Mouse (Mus musculus) ZHBTc4 (cell line): Measurements from ENCODE around the gene Olfr703.

ENCODE experiments used
- DNase-seq: peaks from one replicate; pipeline ENCODE4 v3.0.0-alpha.2; 2011; ENCODE audit warnings: low read depth, low spot score

Olfr703 gene

DNA sequence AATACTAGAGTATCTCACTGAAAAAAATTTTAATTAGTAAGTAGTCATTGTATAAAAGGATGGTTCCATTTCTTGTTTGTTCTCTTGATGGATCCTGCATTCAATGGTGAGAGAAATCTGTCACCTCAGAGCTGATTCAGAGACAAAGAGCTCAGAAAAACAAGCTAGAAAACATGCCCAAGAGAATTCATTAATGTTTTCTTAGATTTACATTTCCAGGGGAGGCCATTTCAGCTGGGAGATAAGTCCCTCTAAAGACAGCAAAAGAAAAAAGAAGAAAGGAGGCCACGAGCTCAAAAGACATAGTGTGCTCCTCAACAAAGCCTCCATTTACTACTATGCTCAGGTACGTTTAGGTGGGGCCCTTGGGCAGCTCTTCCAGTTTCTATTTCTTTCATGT lies at the start of gene Olfr703:
TSS of gene Olfr703 (plus strand) at position 301 of the 400 bp plus-strand sequence.
- DNase-seq = no peak

DNA sequence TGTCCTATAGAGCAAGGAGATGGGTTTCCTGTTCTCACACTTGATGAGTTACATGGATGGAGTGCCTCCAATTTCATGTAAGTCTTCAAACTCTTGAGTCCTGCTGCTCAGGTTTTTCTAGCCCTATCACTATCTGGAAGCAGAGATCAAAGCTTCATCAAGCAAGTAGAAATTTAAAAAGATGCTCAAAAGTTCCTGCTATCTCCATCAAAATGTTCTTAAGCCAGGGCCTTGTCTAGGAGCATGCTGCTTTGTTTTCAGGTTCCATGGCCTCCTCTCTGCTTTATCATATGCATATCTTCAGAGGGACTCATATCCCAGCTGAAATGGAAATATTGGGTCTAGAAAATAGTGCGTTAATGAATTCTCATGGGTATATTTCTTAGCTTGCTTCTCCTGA lies 34.4 kb upstream of the Olfr703 start, which contains the start of gene Olfr700:
TSS of gene Olfr700 (minus strand) at position 101 of the 400 bp plus-strand sequence.
- no peak for DNase-seq

- no peak for DNase-seq
These were observed 29.3 kb upstream of the Olfr703 start, which contains the start of gene Olfr701 for GRCm38 (mm10) chr7:106813829-106814228. Gene Olfr701, plus strand, starts transcription at chr7:106814129.

- peak; percentile 28 for DNase-seq
These were observed 27.4 kb upstream of the Olfr703 start for GRCm38 (mm10) chr7:106815775-106816174.

DNA sequence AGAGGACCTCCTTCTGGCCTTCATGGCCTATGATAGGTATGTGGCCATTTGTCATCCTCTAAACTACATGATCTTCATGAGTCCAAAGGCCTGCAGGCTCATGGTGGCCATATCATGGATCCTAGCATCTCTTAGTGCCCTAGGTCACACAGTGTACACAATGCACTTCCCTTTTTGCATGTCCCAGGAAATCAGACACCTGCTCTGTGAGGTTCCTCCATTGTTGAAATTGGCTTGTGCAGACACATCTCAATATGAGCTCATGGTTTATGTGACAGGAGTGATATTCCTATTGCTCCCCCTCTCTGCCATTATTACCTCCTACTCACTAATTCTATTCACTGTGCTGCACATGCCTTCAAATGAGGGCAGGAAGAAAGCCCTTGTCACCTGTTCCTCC lies 24.7 kb upstream of the Olfr703 start:
- no peak for DNase-seq

DNA sequence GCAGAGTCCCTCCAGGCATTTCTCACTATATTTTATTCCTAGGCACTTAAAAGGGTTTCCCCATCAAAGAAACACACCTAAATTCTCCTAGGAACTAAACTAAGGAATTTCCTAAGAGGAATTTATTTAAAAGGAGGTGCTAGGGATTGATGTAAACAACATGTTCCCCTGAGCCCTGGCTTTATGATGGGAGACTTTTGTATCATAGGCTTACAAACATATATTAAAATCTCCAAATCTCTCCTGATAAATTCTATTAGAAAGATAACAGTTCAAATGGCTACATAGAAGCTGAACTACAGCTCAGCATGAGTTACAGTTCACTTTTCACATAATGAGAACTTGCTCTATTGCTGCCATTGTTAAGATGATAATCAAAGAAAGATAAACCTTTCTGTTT lies 9.4 kb upstream of the Olfr703 start, which contains the start of gene Olfr702:
TSS of gene Olfr702 (minus strand) at position 101 of the 400 bp plus-strand sequence.
- no peak for DNase-seq

GRCm38 (mm10) chr7:106862885-106863284 lies 19.7 kb downstream of the Olfr703 start, which contains the start of gene Olfr704:
Gene Olfr704, plus strand, starts transcription at chr7:106863185.
- no peak for DNase-seq

- no peak for DNase-seq
These were observed 33.6 kb downstream of the Olfr703 start, which contains the start of gene Olfr705 for GRCm38 (mm10) chr7:106876791-106877190. Gene Olfr705, minus strand, starts transcription at chr7:106876891.

DNA sequence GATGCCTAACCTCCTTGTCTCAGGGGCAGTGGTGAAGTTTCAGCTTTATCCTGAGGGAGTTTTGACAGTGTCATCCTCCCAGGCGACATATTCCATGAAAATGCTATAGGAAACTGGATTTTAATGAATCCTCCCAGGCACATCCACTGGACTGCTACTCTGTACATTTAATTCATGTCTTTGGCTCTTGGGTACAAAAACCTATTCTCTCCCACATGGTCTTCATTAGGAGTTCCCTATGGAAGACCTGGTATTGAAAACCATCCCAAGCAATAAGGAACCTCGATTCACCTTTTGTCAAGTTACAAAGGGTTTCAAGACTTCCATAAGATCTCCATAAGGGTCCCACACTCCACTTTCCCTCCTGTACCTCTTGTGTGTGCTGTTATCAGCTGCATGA lies 44.9 kb downstream of the Olfr703 start, which contains the start of gene Olfr706:
TSS of gene Olfr706 (minus strand) at position 101 of the 400 bp plus-strand sequence.
- DNase-seq = no peak
